Mouse (Mus musculus) heart, postnatal 36 days (tissue): ENCODE data around the gene Ccdc3. TPM values are rescaled to one million over a fixed set of nuclear protein-coding genes. Genes with fewer than 3 reads are reported as not detected.
A peak's percentile ranks its signal among the peaks of the same experiment; 100 is the strongest.

Source experiments
- DNase-seq, 2 experiments: peaks; one replicate each; pipeline ENCODE4 v3.0.0; 2021 to 2022
- intact Hi-C: fragments of 180-260 bp; cut with DNase I; formaldehyde crosslinking; loops from one replicate; pipeline ENCODE4 v1.15.1; 2025
- total RNA-seq, 2 experiments: library from RNA; stranded (reverse); gene quantifications; 2 replicates each; pipeline ENCODE4 v1.2.3; 2021

Gene Ccdc3
- total RNA-seq, 2 experiments from 2014 or later: 3.2 to 3.7 TPM

DNA sequence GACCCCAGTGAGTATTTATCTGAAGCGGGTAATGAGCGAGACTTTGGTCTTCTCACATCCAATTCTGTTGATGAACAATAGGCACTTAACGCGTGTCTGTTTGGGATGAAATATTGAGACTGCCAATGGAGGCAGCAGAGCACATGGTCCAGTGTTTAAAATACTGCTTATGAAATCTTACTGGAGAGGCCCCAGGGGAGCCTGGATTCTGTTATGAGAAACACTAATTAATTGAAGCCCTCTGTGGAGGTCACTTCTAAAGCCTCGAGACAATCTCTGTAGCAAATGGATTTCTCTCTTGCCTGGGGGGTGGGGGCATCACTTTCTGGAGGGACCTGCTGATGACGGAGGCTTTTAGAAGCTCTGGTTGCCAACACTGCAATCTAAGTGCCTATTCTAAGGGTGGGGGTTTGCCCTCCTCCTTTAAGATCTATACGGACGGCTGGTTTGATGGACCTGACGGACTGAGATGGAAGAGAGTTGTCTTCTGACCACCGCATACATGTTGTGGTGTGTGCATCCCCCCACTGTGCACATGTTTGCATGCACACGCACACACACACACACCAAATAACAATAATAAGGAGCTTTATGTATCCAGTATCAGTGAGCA is 22.8 kb downstream of the Ccdc3 start:
- no peak for DNase-seq
- intact Hi-C loops: no loop called here

DNA sequence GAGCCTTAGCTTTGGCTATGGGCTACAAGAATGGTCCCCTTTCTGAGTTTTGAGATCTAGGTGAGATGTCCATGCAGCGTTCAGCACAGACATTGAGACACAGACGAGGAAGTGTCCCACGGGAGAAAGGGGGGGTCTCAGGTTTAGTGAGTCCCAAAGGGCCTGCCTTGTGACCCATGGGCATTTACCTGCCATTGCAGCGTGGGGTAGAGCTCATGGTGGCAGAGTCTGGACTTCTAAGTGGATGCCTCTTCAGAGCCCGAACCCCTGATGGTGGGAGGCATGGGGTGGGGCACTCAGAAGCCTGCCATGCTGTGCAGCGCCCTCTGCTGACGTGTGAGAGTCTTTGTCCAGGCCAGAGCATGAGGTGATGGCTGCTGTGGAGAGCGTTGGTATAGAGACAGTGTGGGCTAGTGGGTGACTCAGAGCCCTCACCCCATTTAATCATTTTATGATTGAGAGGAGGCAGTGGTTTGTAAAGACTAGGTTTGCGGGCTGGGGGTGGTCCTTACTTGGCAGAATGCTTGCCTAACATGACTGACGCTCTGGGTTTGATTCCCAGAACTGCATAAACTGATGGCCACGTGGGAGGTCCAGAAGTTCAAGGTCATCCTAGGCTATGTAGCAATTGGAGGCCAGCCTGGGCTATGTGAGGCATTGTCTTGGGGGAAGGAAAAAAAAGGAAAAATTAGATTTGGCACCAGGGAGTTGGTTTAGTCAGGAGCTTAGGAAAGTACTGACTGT is 23.6 kb downstream of the Ccdc3 start:
- DNase-seq: no peak
- intact Hi-C loops: no loop called here

DNA sequence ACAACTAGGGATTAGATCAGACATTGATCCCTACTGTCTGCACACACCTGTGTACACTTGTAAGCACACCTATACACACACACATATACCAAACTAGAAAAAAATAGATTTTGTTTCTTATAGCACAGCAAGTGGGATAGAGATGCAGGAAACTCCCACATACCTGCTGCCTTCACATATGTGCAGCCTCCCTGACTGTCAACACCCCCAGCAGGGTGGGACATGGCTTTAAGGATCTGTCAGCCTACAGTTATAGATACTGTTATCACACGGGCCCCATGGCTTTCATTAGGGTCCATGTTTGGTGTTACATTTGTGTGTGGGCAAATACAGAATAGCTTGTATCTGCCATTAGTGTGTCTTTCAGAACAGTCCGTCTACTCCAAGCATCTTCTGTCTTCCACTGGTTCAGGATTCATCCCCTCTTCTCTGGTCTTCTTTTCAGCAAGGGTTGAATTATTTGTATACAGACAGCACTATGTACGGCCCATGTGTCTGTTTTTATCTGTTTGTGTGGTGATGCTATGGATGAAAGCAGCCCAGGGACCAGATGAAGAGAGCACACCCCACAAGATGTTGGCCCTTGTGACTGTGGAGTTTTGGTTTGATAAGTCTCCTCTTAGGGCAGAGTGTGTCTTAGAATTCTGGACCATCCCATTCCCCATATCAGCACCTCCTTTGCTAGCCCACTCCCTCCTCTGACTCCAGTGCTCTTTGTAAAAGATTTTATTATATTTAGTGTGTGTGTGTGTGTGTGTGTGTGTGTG is 24.5 kb downstream of the Ccdc3 start:
- DNase-seq: no peak
- intact Hi-C loops: no loop called here

DNA sequence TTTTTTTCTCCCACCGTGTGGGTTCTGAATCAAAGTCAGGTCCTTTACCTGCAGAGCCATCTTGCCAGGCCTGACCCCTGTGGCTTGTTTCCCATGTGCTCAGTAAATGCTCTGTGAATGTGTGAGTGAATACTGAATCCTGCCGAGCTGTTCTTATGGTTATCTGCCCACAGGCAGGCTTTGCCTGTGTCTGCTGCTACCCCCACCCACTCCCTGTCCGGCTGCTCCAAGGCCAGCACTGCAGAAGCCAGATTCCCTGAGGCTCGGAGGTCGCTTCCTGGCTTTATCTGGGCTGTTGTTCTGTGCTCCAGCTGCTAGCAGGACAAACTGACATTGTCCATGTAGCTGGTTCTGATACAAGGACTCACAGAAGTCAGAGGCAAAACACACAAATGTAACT is 25.2 kb downstream of the Ccdc3 start:
- intact Hi-C loops: no loop called here
- DNase-seq: no peak

DNA sequence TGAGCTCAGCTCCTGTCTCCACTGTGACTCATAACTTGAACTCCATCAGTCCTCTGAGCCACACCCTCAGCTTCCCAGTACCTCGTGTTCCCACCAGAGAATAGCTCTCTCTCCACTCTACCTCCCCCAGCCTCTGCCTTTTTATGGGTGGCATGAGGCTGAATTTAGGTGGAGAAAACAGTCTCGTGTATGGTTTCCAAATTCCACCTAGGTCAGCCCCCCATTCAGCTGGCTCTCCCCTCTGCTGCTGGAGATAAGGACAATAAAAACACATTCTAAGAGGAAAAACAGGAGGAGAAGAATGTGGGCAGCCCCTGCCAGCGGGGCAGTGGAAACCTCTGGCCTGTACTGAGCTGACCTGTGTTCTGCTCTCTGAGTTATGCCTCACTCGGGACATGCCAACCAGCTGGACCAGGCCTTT is 28.4 kb downstream of the Ccdc3 start:
- peak; percentile 12 to 23 for DNase-seq
- intact Hi-C loops: no loop called here

DNA sequence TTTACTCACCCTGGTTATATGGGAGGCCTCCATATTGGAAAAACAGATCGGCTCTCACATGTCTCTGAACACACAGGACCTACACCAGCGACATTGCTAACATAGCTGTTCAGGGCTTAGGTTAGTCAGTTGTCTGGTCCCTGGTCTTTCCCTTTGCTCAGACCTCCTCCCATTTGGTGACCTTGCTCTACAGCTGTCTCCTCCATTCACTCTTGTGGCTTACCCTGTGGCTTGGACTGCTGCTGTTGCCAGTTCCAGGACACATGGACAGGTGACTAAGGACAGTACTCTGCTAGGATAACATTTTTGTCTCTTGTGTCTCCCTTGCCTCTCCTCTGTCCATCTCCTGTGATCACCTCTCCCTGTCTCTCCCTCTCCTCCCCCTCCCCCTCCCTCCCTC is 29.2 kb downstream of the Ccdc3 start:
- intact Hi-C loops: no loop called here
- no peak for DNase-seq

DNA sequence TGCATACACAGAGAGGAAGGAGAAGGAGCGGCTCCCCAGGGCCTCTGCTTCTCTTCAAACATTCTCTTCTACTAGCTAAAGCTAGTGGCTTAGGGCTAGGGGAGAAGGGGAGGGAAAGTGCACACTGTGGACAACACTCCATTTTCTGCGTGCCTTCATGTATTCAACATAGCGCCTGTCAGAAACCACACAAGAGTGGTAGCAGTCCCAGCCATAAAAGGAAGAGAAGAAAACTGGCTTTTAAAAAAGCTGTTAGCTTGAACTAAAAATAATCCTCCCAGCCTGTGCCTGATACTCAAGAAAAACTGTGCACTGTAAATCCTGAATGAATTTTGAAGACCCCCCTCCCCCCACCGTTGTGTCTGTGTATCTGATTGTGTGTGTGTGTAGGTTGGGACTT is 33.2 kb downstream of the Ccdc3 start:
- intact Hi-C loops: no loop called here
- no peak for DNase-seq

DNA sequence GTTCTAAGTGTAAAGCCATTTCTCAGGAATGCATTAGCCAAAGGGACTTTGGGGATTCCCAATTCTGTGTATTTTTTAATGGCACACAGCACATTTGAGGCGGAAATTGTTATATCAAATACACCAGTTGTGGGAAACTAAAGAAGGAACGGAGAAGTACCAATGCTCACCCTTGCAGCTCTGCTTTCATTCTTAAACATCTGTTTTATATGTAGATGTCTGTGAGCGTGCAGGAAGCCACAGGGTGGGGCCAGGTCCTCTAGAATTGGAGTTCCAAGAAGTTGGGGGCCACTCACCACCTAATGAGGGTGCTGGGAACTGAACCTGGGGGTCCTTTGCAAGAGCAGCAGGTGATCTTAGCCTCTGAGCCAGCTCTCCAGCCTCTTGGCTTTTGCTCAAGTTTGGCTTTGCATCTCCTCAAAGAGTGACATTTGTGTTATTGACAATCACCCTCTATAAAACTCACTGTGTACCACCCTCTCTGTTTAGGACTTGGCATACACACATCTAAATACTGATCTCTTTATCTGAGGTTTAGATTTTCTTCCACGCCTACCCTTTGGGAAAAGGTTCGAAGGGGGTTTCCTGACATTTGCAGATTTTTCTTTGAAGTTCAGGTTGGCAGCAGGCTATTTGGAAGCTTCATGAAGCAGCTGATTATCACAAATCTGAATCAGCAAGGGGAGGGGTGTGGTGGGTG is 33.9 kb downstream of the Ccdc3 start:
- intact Hi-C loops: no loop called here

DNA sequence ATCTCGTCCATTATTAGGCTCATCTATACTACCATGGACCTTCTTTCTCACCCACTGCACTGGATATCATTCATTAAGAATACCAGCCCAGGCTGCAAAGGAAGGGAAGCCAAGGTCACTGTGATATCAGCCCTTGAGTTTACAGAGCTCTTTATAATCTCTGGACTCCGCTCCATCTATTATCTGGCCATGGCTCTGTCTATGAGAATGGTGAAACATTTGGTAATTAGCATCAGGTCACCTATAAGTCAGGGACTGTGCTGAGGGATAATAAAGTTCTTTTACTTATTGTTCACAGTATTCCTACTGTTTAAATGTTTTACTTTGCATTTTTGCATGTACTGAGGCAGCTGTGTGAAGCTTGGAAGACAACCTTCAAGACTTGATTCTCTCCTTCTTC is 35.2 kb downstream of the Ccdc3 start:
- intact Hi-C loops: no loop called here
- DNase-seq: no peak

More for the DNA sequence above, 33.9 kb downstream of the Ccdc3 start:
- DNase-seq: no peak

DNA sequence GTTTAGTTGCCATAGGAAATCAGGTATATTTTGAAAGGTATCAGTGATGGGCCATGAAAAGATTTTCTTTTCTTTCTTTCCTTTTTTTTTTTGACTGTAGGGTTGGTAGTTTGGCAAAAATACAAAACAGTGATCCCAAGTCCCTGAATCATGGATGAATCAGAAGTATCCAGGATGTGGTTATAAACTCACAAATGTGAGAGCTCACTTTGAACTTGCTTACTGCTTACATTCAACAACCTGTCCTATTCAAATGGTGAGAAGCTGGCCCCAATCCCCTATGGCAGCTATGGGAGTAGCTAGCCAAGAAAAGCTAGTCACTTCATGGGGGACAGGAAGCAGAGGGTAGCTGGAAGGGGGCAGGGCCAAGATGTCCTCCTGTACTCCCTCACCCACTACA is 37.1 kb downstream of the Ccdc3 start:
- intact Hi-C loops: no loop called here
- DNase-seq: no peak

DNA sequence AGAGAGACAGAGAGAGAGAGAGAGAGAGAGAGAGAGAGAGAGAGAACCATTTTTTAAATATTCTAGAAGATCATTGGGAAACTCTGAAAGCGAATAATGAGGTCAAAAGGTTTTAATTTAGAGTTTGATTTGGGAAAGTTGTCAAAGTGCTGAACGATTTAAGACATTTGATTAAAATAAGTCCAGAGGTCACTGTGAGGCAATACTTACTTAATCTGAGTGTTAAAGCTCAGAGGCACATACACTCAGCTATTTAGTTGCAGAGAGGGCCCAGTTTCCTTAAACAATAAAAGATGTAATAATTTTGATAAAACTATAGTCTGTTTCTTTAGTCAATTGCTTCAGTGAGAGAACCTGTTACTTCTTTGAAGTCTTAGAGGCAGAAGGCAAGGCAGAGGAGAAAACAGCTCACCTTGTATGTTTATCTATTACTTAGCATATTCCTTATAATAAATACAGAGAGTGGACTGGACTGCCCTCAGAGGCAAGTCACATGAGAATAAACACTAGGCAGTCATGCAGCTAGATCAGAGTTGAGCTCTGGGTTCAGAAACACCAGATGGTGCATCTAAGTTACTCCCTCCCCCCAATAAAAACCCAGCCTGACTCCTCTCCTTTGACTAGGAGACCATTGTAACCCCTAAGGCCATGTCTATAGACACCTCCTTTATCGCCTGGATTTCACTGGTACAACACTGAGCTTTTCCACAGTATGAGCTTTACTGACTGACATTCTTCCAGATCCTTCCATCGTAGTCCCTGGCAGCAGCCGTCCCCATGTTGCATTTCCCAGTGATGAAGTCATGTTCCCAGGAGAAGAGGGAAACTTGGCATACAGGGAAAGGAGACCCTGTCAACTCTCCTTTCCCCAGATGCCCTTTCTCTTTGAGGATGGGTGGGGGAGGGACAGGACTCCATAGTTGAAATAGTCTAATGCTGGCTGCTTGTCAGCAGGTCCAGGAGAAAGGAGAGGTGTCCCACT is 44.2 kb downstream of the Ccdc3 start:
- intact Hi-C loops: no loop called here
- no peak for DNase-seq

DNA sequence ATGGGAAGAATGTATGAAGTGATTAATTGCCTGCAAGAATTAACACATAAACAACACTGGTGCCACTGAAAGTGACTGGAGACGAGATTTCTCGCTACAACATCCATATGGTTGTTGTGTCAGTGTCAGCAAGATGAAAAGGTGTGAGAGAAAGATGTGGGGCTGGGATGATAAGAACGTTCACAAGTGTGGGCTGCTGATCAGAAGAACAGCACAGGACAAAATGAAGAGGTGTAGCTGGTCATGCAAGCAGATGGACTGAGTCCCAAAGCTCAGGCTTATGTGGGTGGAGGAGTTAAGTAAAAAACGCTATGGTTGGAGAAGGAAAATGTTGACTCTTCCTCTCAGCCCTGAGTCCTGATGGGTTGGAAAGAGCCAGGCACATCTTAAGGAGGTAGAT is 46.6 kb downstream of the Ccdc3 start:
- DNase-seq: no peak
- intact Hi-C loops: no loop called here

DNA sequence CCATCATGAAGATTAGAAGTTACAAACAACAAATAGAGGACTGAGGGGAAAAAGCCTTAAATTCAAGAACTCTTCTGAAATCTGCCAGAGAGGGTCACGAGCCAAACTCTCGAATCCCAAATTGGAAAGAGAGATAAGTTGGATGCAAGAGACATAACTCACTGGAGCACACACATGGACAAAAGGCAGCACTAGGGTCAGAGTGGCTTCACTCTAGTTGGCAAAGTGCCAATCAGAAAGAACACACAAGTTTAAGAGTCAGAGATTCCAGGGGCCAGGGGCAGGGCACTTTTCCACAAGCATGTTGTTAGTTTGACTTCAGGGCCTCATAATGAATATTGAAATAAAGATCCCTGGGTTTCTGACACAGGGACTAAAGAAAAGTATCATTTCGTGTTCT is 48.1 kb downstream of the Ccdc3 start:
- intact Hi-C loops: no loop called here
- DNase-seq: no peak

DNA sequence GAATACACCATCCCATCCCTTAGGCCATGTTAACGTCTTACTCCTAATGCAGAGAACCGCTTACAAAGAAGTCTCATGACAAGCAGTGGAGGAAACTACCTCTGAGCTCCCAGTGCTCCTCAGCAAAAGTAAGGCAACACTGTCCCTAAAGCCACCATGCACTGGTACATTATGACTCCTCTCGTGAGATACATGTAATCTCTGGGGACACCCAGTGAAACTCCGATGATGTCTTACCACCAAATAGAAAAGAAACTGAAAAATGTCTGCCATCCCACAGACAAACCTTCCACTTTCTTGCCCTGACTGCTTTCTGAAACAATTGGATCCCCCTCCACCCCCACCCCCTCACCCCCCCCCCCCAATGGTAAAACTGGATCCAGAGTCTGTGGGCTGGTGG is 54.6 kb downstream of the Ccdc3 start:
- DNase-seq: no peak
- intact Hi-C loops: no loop called here

DNA sequence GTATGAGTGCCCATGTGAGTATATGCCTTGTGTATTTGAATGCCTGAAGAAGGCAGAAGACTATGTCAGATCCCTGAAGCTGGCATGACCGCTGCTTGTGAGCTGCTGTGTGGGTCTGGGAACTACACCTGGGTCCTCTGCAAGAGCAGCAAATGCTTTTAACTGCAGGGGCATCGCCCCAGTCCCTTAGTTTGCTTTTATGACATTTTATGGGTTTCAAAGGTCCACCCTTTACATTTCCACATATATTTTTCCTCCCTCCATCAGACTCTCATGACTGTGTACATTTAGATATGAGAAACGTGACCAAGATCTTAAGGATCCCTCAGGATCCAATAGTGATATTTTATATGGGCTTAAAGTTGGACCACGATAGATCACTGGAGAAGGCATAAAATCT is 55.5 kb downstream of the Ccdc3 start:
- intact Hi-C loops: no loop called here
- DNase-seq: no peak

DNA sequence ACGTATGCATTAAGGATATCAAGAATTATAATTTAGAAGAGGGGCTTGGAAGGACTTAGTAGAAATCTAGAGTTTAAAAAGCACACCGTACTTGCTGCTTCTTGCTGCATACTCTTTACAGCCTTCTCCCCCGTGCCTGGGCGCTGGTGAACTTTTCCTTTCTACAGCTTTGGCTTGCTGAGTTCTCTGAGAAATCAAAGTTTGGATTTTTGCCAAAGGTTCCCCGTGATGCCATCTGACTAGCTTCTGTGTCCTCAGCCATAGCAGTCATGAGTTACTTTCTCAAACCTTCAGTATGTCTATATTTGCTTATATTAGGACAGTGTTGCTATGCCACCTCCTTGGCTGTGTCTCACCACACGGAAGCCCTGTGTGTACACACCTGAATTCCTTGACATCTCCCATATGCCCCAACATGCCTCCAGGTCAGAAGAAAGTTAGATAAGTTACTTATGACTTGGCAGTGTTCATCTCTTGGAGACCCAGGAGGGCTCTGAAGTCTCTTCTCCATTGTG is 57.2 kb downstream of the Ccdc3 start:
- DNase-seq: no peak

DNA sequence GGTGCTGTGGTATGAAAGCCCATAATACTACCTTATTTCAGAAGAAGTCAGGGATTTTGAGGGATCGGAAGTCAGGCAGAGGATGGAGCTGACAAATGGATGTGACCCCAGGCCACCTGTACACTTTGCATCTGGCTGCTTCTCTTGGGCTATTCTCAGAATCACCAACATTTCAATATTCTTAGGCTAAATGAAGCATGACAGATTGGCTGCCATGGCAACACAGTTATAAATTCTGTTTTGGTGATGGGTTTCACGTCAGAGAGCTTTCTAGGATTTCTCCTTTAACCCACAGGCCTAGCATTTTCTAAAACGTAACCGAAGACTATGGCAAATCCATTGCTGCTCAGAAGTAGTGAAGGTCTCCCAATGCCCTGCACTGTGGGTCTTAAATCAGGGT is 59.9 kb downstream of the Ccdc3 start:
- DNase-seq: no peak
- intact Hi-C loops: no loop called here

More for the DNA sequence above, 57.2 kb downstream of the Ccdc3 start:
- intact Hi-C loops: no loop called here

DNA sequence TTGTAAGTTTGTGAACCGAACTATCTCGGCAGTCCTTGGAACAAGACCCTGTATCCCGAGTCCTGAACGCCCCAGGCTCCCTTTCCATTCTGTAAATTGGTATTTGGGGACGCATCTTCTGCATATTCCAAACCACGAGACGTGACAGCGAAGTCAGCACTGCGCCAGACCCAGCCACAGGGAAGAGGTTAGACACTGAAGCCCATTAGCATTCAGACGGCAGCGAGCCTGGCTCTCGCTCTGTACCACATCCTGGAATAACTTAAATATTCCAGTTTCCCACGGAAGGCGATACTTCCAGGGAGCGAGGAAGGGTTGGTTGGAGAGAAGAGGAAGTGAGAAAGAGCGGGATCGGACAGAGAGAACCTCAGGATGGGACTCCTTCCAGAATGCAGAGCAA is 61.7 kb downstream of the Ccdc3 start:
- intact Hi-C loops: no loop called here
- no peak for DNase-seq

DNA sequence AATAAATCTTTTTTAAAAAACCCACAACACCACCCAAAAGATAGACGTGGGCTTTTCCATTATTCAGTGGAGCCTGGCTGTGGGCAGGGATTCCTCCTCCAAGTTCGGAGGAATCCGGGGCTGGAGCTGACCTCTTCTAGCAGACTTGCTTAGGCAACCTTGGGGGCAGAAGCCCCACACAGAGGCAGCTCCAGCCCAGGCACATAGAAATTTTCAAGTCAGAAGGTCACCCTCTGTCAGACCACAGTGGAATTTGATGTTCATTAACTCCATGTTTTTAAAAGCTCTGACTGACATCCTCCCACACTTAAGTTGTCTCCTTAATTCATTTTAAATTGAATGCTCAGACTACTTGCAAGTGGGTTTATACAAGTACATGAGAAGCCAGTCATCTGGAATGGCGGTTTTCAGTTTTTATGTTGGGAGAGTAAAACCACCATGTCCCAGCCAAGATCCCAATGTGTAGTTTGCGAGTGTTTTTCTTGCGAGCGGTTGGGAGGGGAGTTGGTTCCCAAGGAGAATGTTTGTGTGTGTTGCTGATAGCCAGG is 63.3 kb downstream of the Ccdc3 start:
- intact Hi-C loops: no loop called here
- no peak for DNase-seq

DNA sequence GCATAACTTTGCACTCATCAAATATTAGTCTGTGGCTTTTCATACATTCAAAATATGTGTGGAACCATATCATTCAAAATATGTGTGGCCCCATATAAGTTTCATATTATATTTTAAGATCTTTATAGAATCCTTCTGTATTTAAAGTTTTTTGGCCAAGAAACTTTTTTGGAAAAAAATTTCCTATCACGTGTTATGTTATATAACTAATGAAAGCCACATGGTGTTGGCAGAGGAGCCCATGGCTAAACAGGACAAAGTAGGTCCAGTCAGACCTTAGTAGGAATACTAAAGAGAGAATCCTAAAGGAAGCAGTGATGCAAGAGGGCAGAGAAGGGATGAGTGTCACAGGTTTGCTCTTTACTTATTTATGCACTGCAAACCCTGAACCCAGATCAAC is 65.6 kb downstream of the Ccdc3 start:
- DNase-seq: no peak
- intact Hi-C loops: no loop called here
